8 mouse cellular contexts compared by ENCODE assay signal in the genomic region with DNA sequence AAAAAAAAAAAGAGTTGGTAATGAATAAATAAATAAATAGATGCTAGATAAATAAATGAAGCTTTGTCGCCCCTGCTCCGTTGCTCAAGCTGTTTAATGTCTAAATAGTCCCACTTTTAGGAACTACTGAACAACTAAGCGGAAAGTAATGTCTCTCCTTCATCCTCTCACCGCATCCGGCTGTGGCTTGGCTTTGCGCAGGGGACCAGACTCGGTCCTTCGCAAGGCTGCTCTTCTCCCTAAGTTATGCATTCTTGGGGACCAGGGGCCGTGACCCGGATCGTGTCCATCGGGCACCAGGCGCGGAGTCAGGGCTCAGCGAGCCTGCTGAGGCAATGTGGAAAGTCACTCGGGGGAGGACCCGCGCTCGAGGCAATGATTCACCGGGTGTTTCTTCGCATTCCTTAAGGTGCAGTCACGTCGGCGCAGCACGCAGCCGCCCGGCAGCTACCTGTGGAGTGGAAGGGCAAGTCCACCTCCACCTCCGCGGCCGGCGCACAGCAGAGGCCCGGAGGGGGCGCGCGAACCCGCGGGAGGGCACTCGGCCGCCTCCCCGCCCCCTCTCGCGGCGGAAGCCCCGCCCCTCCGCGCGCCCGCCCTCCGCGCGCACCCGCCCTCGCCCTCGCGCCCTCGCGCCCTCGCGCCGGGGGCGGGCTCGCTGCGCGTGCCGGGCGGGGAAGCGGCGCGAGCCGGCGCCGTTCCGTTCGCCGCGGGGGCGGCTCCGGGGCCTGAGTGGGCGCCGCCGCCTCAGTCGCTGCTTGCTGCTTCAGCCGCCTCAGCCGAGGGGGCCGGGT. TPM values are rescaled to one million over a fixed set of nuclear protein-coding genes. Genes with fewer than 3 reads are reported as not detected.
DNase-seq lines count a peak whose midpoint lies in the region; ATAC-seq and TF ChIP-seq lines count a peak whose summit lies in the region.

A gene (plus strand): TSS at position 595 of the 794 bp plus-strand sequence.

- WGBS in forebrain, embryonic 14.5 days, result 2% methylated on average over 49 of the region's 85 CpGs
- WGBS in lung, embryonic 14.5 days, result under 1% methylated on average over 72 of the region's 85 CpGs
- 1% methylated on average over 85 of the region's 85 CpGs for WGBS in olfactory bulb, adult 2 months
- under 1% methylated on average over 69 of the region's 85 CpGs for WGBS in thymus, adult 2 months

- H3K9me3 ChIP-seq in E14TG2a.4 (ENCODE audit: low read length), result no peaks in the 10 kb centered on the region
- H3K9me3 ChIP-seq in forebrain, embryonic 14.5 days (replicated peaks; ENCODE audit: control insufficient read depth, low read length), result no peaks in the 10 kb centered on the region
- H3K9me3 ChIP-seq in lung, embryonic 14.5 days (ENCODE audit: low read depth, low read length), result no peaks in the 10 kb centered on the region

- peaks cover 9% of the 10 kb centered on the region; the same call in 1 of the 2 replicates for H3K36me3 ChIP-seq in E14TG2a.4 (ENCODE audit: insufficient read depth, low read length)
- no peaks in the 10 kb centered on the region for H3K36me3 ChIP-seq in forebrain, embryonic 14.5 days (ENCODE audit: control insufficient read depth, insufficient read depth, low read length)
- H3K36me3 ChIP-seq in lung, embryonic 14.5 days (ENCODE audit: insufficient read depth), result no peaks in the 10 kb centered on the region
- no peaks in the 10 kb centered on the region for H3K36me3 ChIP-seq in thymus, adult 2 months (ENCODE audit: control insufficient read depth, insufficient read depth, low read length)

- peaks cover 42% of the 10 kb centered on the region for H3K4me1 ChIP-seq in E14TG2a.4 (replicated peaks; ENCODE audit: low read depth, low read length)
- peaks cover 5% of the 10 kb centered on the region; the same call in 1 of the 2 replicates for H3K4me1 ChIP-seq in forebrain, embryonic 14.5 days (ENCODE audit: control insufficient read depth, insufficient read depth, low read length)
- H3K4me1 ChIP-seq in lung, embryonic 14.5 days (ENCODE audit: insufficient read depth), result no peaks in the 10 kb centered on the region
- peaks cover 10% of the 10 kb centered on the region for H3K4me1 ChIP-seq in olfactory bulb, adult 2 months (ENCODE audit: control insufficient read depth, insufficient read depth, low read length)
- peaks cover 7% of the 10 kb centered on the region for H3K4me1 ChIP-seq in thymus, adult 2 months (replicated peaks; ENCODE audit: control insufficient read depth, insufficient read depth, low read length)

- TF ChIP-seq CTCF in E14TG2a.4 (conservative IDR thresholded peaks at IDR 0.05; ENCODE audit: low read length), result no peak
- TF ChIP-seq CTCF in lung, embryonic 14.5 days (IDR thresholded peaks at IDR 0.05; ENCODE audit: low read depth), result no peak
- 0 out of 2 replicates have a peak, but pooled peaks have one; percentile 14 for TF ChIP-seq CTCF in olfactory bulb, adult 2 months (IDR thresholded peaks at IDR 0.05; ENCODE audit: insufficient read depth, low read depth, low read length)
- no peak for TF ChIP-seq CTCF in thymus, adult 2 months (IDR thresholded peaks at IDR 0.05; ENCODE audit: borderline replicate concordance, control insufficient read depth, extremely low read depth, insufficient read depth, low read length, poor library complexity)

- H3K9ac ChIP-seq in forebrain, embryonic 14.5 days (ENCODE audit: low read length), result peak within 1 kb of the TSS; percentile 96
- H3K9ac ChIP-seq in lung, embryonic 14.5 days, result peak within 1 kb of the TSS; percentile 83

- H3K27me3 ChIP-seq in E14TG2a.4 (ENCODE audit: insufficient read depth, low read length), result peaks cover 6% of the 10 kb centered on the region; the same call in 1 of the 2 replicates
- no peaks in the 10 kb centered on the region for H3K27me3 ChIP-seq in forebrain, embryonic 14.5 days (replicated peaks; ENCODE audit: control insufficient read depth, insufficient read depth, low read length)
- H3K27me3 ChIP-seq in lung, embryonic 14.5 days (ENCODE audit: insufficient read depth, low read length), result no peaks in the 10 kb centered on the region
- H3K27me3 ChIP-seq in thymus, adult 2 months (ENCODE audit: control insufficient read depth, insufficient read depth, low read length), result no peaks in the 10 kb centered on the region

- peak within 1 kb of the TSS; percentile 85 for H3K4me2 ChIP-seq in forebrain, embryonic 14.5 days (ENCODE audit: low read length)
- peak within 1 kb of the TSS; percentile 70 for H3K4me2 ChIP-seq in lung, embryonic 14.5 days

- 0 out of 2 replicates have a peak, but pooled peaks have one; percentile 61 for TF ChIP-seq POLR2A in olfactory bulb, adult 2 months (IDR thresholded peaks at IDR 0.05; ENCODE audit: insufficient read depth, low read depth, low read length)
- TF ChIP-seq POLR2A in thymus, adult 2 months (IDR thresholded peaks at IDR 0.05; ENCODE audit: control insufficient read depth, extremely low read depth, insufficient read depth, low read length, poor library complexity), result peak; percentile 42; the same call in 1 of the 2 replicates

- intact Hi-C loops in heart, postnatal 14 days (cut with DNase I), result loop anchor here (10.0 kb wide), 3 partner anchors 223 to 1333 kb away; a partner anchor contains a TSS

- ATAC-seq in forebrain, embryonic 14.5 days, result peak; percentile 84
- ATAC-seq in lung, embryonic 14.5 days (ENCODE audit: insufficient read depth), result peak; percentile 84

- DNase-seq in cerebellum, adult 11 months, result peak; percentile 73
- peak; percentile 69 for DNase-seq in forebrain, embryonic 14.5 days (ENCODE audit: low spot score)
- DNase-seq in heart, postnatal 14 days, result peak; percentile 73 to 85
- DNase-seq in layer of hippocampus, adult 18-20 months (ENCODE audit: low spot score in 2 of 2), result peak; percentile 40 to 74
- DNase-seq in lung, embryonic 14.5 days, result peak; percentile 85
- DNase-seq in thymus, adult 2 months, result peak; percentile 74

- peak within 1 kb of the TSS; percentile 82 for H3K27ac ChIP-seq in forebrain, embryonic 14.5 days (ENCODE audit: low read depth, low read length)
- H3K27ac ChIP-seq in lung, embryonic 14.5 days (ENCODE audit: low read depth), result peak within 1 kb of the TSS; percentile 91
- peak within 1 kb of the TSS; percentile 85 for H3K27ac ChIP-seq in olfactory bulb, adult 2 months (ENCODE audit: insufficient read depth, low read depth, low read length)
- peak within 1 kb of the TSS; percentile 2 for H3K27ac ChIP-seq in thymus, adult 2 months (ENCODE audit: control insufficient read depth, insufficient read depth, low read length)

- peak within 1 kb of the TSS; percentile 94 for H3K4me3 ChIP-seq in E14TG2a.4 (replicated peaks; ENCODE audit: low read length)
- H3K4me3 ChIP-seq in forebrain, embryonic 14.5 days (ENCODE audit: low read depth, low read length), result peak within 1 kb of the TSS; percentile 89
- peak within 1 kb of the TSS; percentile 84 for H3K4me3 ChIP-seq in lung, embryonic 14.5 days (ENCODE audit: low read depth, low read length)
- H3K4me3 ChIP-seq in olfactory bulb, adult 2 months (ENCODE audit: insufficient read depth, low read depth, low read length), result peak within 1 kb of the TSS; percentile 94
- H3K4me3 ChIP-seq in thymus, adult 2 months (ENCODE audit: control insufficient read depth, insufficient read depth, low read length), result peak within 1 kb of the TSS; percentile 88

RNA-seq across cellular contexts. Expression of the gene that starts here (rescaled TPM):
- 27.3 and 34.8 TPM in 2 replicates for polyA plus RNA-seq in forebrain, embryonic 14.5 days (2014; fragmentation: Nextera tagmentation; extraction: Ambion mirVana)
- 1 to 10 TPM; 5.0 to 5.5 TPM for total RNA-seq in heart, postnatal 14 days (2021)
- 100 to 1,000 TPM; 119 to 131 TPM for total RNA-seq in layer of hippocampus, adult 18-20 months (2021)
- polyA plus RNA-seq in lung, embryonic 14.5 days (2014; fragmentation: Nextera tagmentation; extraction: Ambion mirVana), result 36.5 and 41.1 TPM in 2 replicates
- polyA plus RNA-seq in olfactory bulb, adult 2 months (2012; ENCODE audit: insufficient read depth, insufficient read length, low replicate concordance, missing spikeins), result not detected in 2 replicates
- polyA plus RNA-seq in thymus, adult 2 months (2012; rRNA removed), result 60.7 and 60.8 TPM in 2 replicates

Comparison
In these comparisons a context has a peak if more than half of its experiments do, and no peak if none do; other contexts are left out.
1. Peak in every context shown above with its lines: DNase-seq, ATAC-seq, H3K4me3 ChIP-seq and H3K27ac ChIP-seq.
2. RNA of the gene that starts here (total RNA-seq): 119 to 131 TPM in layer of hippocampus, adult 18-20 months; 5.0 to 5.5 TPM in heart, postnatal 14 days; every median in the first group is over 10 times any median in the second.
3. H3K27ac ChIP-seq: peak in every context shown above with its lines; median percentile 91 in lung, embryonic 14.5 days; 85 in olfactory bulb, adult 2 months; 82 in forebrain, embryonic 14.5 days; 2 in thymus, adult 2 months.